Mouse (Mus musculus): ENCODE measurements around the gene Fam126a. TPM values are rescaled to one million over a fixed set of nuclear protein-coding genes. Genes with fewer than 3 reads are reported as not detected.

Fam126a gene
- polyA plus RNA-seq, 1 experiment, result 6.0 TPM

GRCm38 (mm10) chr5:23943534-23943933 is 87.0 kb downstream of the Fam126a start:
- WGBS, result 69% methylated on average over 2 of the region's 2 CpGs
- Histone ChIP-seq H3K4me1 (ENCODE audit: control insufficient read depth, insufficient read depth, insufficient read length) (no peaks in the 10 kb centered on the region), H3K36me3 (ENCODE audit: control insufficient read depth, insufficient read depth, low read length) (no peaks in the 10 kb centered on the region), H3K4me3 (ENCODE audit: extremely low read depth, insufficient read depth, insufficient read length) (no peak overlapping the region), H3K27me3 (ENCODE audit: control insufficient read depth, insufficient read depth, low read length) (no peaks in the 10 kb centered on the region), H3K27ac (ENCODE audit: insufficient read depth, low read length) (no peak overlapping the region)
- TF ChIP-seq POLR2A (IDR thresholded peaks at IDR 0.05; ENCODE audit: low read depth, low read length), result no peak
- no peak for TF ChIP-seq CTCF (IDR thresholded peaks at IDR 0.05; ENCODE audit: extremely low read depth, insufficient read depth, insufficient read length, insufficient replicate concordance)
- no peak for DNase-seq (ENCODE audit: low read depth in 1 of 2, low spot score in 2 of 2)

GRCm38 (mm10) chr5:23923481-23924165 is 106.9 kb downstream of the Fam126a start:
- no peak for DNase-seq (ENCODE audit: low read depth in 1 of 2, low spot score in 2 of 2)
- H3K27ac ChIP-seq (ENCODE audit: insufficient read depth, low read length), result peak overlapping the region; percentile 40; the same call in 1 of the 2 replicates

GRCm38 (mm10) chr5:23922516-23923291 is 107.8 kb downstream of the Fam126a start:
- no peak for DNase-seq (ENCODE audit: low read depth in 1 of 2, low spot score in 2 of 2)
- H3K27ac ChIP-seq (ENCODE audit: insufficient read depth, low read length), result peak overlapping the region; percentile 64
- 0 out of 2 replicates have a peak, but pooled peaks cover 1% of the 10 kb centered on the region for H3K27me3 ChIP-seq (ENCODE audit: control insufficient read depth, insufficient read depth, low read length)
- H3K4me1 ChIP-seq (ENCODE audit: control insufficient read depth, insufficient read depth, insufficient read length), result no peaks in the 10 kb centered on the region; the same call in 1 of the 2 replicates
- H3K36me3 ChIP-seq (ENCODE audit: control insufficient read depth, insufficient read depth, low read length), result no peaks in the 10 kb centered on the region
- TF ChIP-seq CTCF (IDR thresholded peaks at IDR 0.05; ENCODE audit: extremely low read depth, insufficient read depth, insufficient read length, insufficient replicate concordance) (no peak), POLR2A (IDR thresholded peaks at IDR 0.05; ENCODE audit: low read depth, low read length) (no peak)
- H3K4me3 ChIP-seq (ENCODE audit: extremely low read depth, insufficient read depth, insufficient read length), result no peak overlapping the region
- 79% methylated on average over 12 of the region's 12 CpGs for WGBS

More at GRCm38 (mm10) chr5:23923481-23924165, 106.9 kb downstream of the Fam126a start:
- WGBS, result 78% methylated on average over 12 of the region's 12 CpGs
- Histone ChIP-seq H3K4me1 (ENCODE audit: control insufficient read depth, insufficient read depth, insufficient read length) (no peaks in the 10 kb centered on the region), H3K4me3 (ENCODE audit: extremely low read depth, insufficient read depth, insufficient read length) (no peak overlapping the region), H3K36me3 (ENCODE audit: control insufficient read depth, insufficient read depth, low read length) (no peaks in the 10 kb centered on the region), H3K27me3 (ENCODE audit: control insufficient read depth, insufficient read depth, low read length) (0 out of 2 replicates have a peak, but pooled peaks cover 1% of the 10 kb centered on the region)
- TF ChIP-seq POLR2A (IDR thresholded peaks at IDR 0.05; ENCODE audit: low read depth, low read length), result no peak
- no peak for TF ChIP-seq CTCF (IDR thresholded peaks at IDR 0.05; ENCODE audit: extremely low read depth, insufficient read depth, insufficient read length, insufficient replicate concordance)

GRCm38 (mm10) chr5:23921316-23921715 is 109.2 kb downstream of the Fam126a start:
- Histone ChIP-seq H3K27ac (ENCODE audit: insufficient read depth, low read length) (no peak overlapping the region), H3K4me3 (ENCODE audit: extremely low read depth, insufficient read depth, insufficient read length) (no peak overlapping the region), H3K4me1 (ENCODE audit: control insufficient read depth, insufficient read depth, insufficient read length) (no peaks in the 10 kb centered on the region; the same call in 1 of the 2 replicates), H3K36me3 (ENCODE audit: control insufficient read depth, insufficient read depth, low read length) (no peaks in the 10 kb centered on the region), H3K27me3 (ENCODE audit: control insufficient read depth, insufficient read depth, low read length) (0 out of 2 replicates have a peak, but pooled peaks cover 1% of the 10 kb centered on the region)
- no peak for TF ChIP-seq CTCF (IDR thresholded peaks at IDR 0.05; ENCODE audit: extremely low read depth, insufficient read depth, insufficient read length, insufficient replicate concordance)
- no peak for TF ChIP-seq POLR2A (IDR thresholded peaks at IDR 0.05; ENCODE audit: low read depth, low read length)
- WGBS, result 86% methylated on average over 1 of the region's 1 CpGs
- no peak for DNase-seq (ENCODE audit: low read depth in 1 of 2, low spot score in 2 of 2)

- no peaks in the 10 kb centered on the region; the same call in 1 of the 2 replicates for H3K4me1 ChIP-seq (ENCODE audit: control insufficient read depth, insufficient read depth, insufficient read length)
- no peaks in the 10 kb centered on the region for H3K36me3 ChIP-seq (ENCODE audit: control insufficient read depth, insufficient read depth, low read length)
- H3K27me3 ChIP-seq (ENCODE audit: control insufficient read depth, insufficient read depth, low read length), result 0 out of 2 replicates have a peak, but pooled peaks cover 1% of the 10 kb centered on the region
- no peak overlapping the region for H3K4me3 ChIP-seq (ENCODE audit: extremely low read depth, insufficient read depth, insufficient read length)
- 76% methylated on average over 7 of the region's 7 CpGs for WGBS
- no peak overlapping the region for H3K27ac ChIP-seq (ENCODE audit: insufficient read depth, low read length)
- DNase-seq (ENCODE audit: low read depth in 1 of 2, low spot score in 2 of 2), result no peak
- TF ChIP-seq POLR2A (IDR thresholded peaks at IDR 0.05; ENCODE audit: low read depth, low read length), result no peak
These were observed 110.4 kb downstream of the Fam126a start for GRCm38 (mm10) chr5:23919892-23920731.

GRCm38 (mm10) chr5:23917301-23917700 is 113.2 kb downstream of the Fam126a start:
- TF ChIP-seq POLR2A (IDR thresholded peaks at IDR 0.05; ENCODE audit: low read depth, low read length) (no peak), CTCF (IDR thresholded peaks at IDR 0.05; ENCODE audit: extremely low read depth, insufficient read depth, insufficient read length, insufficient replicate concordance) (no peak)
- Histone ChIP-seq H3K27ac (ENCODE audit: insufficient read depth, low read length) (no peak overlapping the region), H3K27me3 (ENCODE audit: control insufficient read depth, insufficient read depth, low read length) (no peaks in the 10 kb centered on the region), H3K36me3 (ENCODE audit: control insufficient read depth, insufficient read depth, low read length) (no peaks in the 10 kb centered on the region), H3K4me1 (ENCODE audit: control insufficient read depth, insufficient read depth, insufficient read length) (no peaks in the 10 kb centered on the region; the same call in 1 of the 2 replicates), H3K4me3 (ENCODE audit: extremely low read depth, insufficient read depth, insufficient read length) (no peak overlapping the region)
- no peak for DNase-seq (ENCODE audit: low read depth in 1 of 2, low spot score in 2 of 2)
- WGBS, result 84% methylated on average over 1 of the region's 1 CpGs

All from spleen, adult 2 months (tissue).